Mouse (Mus musculus) kidney, adult 2 months (tissue): ENCODE data around the gene Rragb.
"Not testable (repeated sequence)": the region's sequence is repeated elsewhere in the genome, so short reads cannot be mapped to it uniquely, and the experiment has no call there.

ENCODE experiments used
- CTCF ChIP-seq: fragments of 200-500 bp; conservative IDR thresholded peaks from 2 replicates; pipeline ENCODE4 v1.5.1; 2011; ENCODE audit warnings: low read depth, mild to moderate bottlenecking, control low read depth, low read length, moderate library complexity, mixed read lengths; ENCODE audit not compliant: insufficient read depth, insufficient read length
- POLR2A ChIP-seq: fragments of 200-500 bp; IDR thresholded peaks from one replicate; pipeline ENCODE4 v1.6.1; 2011; ENCODE audit warnings: low read depth, low read length, control low read depth

- peak; percentile 33; the same call in 1 of the 2 replicates for TF ChIP-seq CTCF
- not testable (repeated sequence) for TF ChIP-seq POLR2A
Observed at GRCm38 (mm10) chrX:153199185-153199584, 59.4 kb downstream of the Rragb start.
